Mouse (Mus musculus): ENCODE results near the gene Bclaf3.

The Bclaf3 gene

DNA sequence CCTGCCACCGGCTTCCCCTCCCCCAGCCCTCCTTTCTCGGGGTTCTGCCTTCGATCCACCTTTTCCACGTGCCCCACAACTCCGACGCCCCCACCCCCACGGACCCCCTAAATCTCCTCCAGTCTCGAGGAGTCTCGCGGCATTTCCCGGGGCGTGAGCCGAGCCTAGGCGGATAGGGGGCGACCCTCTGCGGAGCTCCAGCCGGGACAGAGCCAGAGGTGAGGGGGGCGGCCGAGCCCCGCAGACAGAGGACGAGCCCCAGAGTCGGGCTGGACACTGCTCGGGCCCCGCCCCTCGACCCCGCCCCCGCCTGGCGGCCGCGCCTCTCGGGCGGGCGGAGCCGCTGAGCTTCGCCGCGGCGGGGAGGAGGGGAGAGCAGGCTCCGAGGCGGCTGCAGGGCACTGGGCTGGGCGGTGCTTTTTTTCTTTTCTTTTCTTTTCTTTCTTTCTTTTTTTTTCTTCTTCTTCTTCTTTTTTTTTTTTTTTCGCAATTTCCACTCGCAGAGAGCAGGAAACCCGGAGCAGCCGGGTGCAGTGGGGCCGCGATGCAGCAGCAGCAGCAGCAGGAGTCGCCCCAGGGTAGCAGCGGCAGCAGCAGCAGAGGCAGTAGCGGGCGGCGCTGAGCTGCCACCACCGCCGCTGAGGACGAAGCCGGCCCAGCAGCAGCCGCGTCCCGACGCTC, 100.6 kb downstream of the Bclaf3 start, which contains the start of gene Sh3kbp1:
Gene Sh3kbp1, plus strand, starts transcription at position 366 of the 681 bp plus-strand sequence.
- peak in 1 of 2 experiments; percentile 20 for DNase-seq (ENCODE audit: low spot score in 2 of 2)

DNA sequence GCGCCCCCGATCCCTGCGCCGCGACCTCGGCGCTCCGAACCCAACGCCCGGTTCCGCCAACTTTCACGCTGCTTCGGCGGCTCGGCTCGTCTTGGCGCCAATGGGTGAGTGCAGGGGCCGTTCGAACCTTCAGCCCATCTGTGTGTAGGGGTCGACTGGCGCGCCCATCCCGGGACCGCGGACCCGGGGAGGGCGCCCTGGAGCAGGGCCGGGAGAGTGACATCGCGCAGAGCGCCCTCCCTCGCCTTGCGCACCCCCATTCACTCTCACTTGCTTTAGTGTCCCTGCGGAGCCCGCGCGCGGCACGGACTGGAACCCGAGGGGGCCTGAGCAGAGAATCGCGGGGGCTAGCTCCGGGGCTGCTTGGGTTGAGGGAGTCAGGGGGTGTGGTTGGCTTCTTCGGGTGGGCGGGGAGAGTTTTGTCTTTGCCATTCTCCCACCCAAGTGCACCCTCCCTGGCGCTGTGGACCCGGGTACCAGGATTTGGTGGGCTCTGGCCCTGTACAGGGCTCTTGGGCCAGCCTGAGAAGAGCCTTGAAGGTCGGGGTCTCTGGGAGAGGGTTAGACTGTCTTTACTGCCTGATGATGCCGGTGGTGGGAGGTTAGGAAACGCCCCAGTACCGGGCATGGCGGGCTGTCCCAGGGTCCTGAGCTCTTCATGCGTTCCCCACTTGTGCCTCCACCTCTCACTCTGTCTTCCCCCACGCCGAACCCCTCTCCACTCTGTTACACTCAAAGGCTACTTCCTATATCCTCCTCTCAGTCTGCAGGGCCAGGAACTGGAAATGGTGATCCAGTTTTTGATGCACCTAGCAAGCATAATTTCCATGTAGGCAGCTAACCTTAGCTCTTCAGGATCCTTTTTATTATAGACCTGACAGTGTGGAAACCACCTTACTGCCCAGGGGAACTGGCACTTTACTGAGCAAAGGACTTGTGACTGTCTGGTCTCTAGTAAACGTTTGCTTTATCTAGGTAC, 101.4 kb downstream of the Bclaf3 start:
- peak in 1 of 2 experiments; percentile 7 for DNase-seq (ENCODE audit: low spot score in 2 of 2)

DNA sequence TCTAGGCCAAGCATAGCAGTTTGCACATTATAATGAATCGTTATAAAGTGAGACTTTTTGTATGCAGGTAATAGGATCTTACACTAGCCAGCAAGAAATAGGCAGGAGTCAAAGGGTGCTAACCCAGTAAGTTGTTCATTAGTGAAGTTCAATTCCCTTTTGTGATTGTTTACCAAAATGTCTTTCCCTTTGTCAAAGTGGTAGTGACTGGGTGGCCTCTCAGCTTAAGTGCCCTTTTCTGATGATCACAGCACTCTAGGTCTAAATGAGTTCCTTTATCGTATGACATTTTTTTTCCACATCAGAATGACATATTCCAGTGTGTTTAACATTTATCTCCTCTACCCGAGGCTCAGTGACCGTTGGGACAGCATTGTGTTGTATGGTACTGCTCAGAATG, 102.1 kb downstream of the Bclaf3 start:
- no peak for DNase-seq (ENCODE audit: low spot score in 2 of 2)

DNA sequence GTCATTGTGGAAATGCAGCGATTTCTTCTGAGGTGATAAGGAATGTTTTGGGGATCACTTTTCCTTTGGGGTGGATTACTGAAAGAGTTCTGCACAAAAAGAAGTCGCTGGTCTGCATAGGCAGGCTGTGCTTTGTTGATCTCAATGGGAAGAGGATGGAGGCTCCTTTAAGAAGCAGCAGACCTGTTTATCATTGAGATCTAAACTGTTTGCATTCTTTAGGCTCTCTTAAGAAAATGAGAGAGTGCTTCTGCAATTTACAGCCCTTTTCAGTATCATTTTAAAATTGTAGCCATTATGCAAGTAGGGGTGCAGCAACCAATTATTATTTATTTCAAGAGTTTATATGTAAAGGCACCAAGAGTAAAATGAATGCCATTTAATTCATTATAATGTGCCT, 102.7 kb downstream of the Bclaf3 start:
- DNase-seq (ENCODE audit: low spot score in 2 of 2): no peak

DNA sequence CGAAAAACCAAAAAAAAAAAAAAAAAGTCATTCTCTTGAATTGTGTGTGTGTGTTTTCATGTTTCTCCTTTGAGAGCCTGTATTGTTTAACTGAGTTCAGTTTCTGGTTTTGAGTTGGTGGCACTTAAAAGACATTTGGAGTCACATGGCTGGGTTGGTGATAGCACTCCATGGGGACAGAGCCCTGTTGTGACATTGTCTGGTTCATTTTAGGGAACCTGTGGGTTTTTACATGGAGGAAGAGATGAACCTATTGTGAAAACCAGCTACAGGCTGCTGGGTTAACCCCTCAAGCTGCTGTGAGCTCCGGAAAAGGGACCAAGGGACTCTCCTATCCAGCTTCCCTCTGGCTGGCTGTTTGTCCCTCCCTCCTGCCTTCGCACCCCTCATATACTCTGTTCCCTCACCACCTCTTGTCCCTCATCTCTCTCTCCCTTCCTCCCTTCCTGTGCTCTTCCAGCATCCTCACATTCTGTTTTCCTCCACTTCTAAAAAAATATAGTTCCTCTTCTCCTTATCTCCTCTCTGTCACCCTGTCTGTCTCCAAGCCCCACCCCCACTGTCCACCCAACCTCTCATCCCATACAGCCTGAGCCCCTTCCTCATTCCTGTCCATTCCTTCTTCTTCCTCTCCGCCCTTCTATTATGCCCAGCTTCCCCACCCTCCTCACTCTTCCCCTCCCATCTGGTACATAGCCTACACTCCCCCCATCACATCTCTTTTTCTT, 112.2 kb downstream of the Bclaf3 start:
- no peak for DNase-seq (ENCODE audit: low spot score in 2 of 2)

DNA sequence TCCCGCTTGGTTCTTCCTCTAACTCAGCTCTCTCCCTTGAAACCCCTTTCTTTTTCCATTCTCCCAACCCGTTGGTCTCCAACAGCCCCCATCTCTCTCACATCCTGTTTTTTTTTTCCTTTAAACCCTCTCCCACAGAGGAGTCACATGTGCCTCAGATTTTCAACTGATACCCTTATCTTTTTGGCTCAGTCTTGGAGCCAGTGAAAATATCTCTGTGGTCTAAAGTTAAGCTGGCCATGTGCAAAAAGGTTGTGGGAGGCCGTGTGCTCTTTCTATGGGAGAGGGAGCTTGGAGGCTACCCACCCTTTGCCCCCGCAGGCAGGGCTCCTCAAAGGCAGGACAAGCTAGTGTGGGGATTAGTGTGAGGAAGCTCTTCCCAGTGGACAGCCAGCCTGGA, 113.5 kb downstream of the Bclaf3 start:
- no peak for DNase-seq (ENCODE audit: low spot score in 2 of 2)
